Mouse (Mus musculus): ENCODE results near the gene Ubac2. TPM values are rescaled to one million over a fixed set of nuclear protein-coding genes. Genes with fewer than 3 reads are reported as not detected.
"Not testable (repeated sequence)": the region's sequence is repeated elsewhere in the genome, so short reads cannot be mapped to it uniquely, and the experiment has no call there.

The Ubac2 gene
- 10 to 100 TPM; 27.3 to 30.3 TPM for total RNA-seq (2021)

DNA sequence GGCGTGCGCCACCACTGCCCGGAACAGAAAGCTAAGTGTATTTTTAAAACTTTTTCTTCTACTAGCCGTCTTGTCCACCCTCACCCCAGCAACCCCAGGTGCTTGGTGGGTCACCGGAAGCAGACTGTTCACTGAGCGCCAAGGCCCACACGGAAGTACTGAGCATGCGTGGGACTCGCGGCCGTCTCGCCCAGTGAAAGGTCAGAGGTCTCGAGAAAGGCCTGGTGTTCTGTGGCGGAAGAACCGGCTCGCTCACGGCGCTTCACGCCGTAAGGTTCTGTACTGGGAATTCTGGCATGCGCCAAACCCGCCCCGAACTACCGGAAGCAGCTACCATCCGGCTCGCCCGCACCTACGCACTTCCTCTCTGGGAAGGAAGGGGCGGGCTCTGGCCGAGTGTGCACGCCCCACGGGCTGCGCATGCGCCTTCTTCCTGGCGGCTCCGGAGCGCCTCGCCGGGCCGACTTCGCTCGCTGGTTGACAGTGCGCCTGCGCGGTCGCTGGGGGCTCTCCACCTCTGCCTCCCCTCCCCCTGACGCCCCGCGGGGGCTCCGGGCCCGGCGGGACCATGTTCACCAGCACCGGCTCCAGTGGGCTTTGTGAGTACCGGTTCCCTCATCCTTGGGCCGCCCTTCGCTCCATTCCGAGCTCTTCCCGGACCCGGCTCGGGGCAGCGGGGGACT, at the start of gene Ubac2:
Ubac2 (plus strand) TSS at position 445 of the 683 bp plus-strand sequence.
- DNase-seq (ENCODE audit: extremely low spot score in 1 of 2, low spot score in 2 of 2): peak; percentile 97 to 99
- intact Hi-C loops (cut with DNase I): no loop called here

GRCm38 (mm10) chr14:121829816-121830442, 48.5 kb upstream of the Ubac2 start:
- DNase-seq (ENCODE audit: extremely low spot score in 1 of 2, low spot score in 2 of 2): no peak
- intact Hi-C loops (cut with DNase I): no loop called here

DNA sequence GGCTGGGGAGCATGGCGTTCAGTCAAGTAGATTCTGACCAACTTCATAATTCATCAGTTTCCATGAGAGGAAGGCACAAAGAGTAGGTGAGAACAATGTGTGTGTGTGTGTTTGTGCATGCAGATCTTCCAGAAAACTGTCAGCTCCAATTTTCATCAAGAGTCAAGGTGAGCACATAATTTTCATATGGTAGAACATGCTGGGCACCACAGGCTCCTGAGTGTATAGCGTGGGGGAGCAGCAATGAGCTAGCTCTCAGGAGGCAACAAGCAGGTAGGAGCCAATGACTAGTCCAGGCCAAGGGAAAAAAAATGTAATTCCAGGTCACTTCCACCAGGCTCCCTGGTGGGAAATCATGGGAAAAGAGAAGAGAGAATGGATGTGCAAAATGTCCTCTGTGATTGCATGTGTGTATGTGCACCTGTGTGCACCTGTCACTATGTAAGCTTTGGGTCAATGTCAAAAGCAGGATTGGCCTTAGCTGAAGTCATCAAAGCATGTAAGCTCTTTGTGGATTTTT, 45.4 kb upstream of the Ubac2 start:
- no peak for DNase-seq (ENCODE audit: extremely low spot score in 1 of 2, low spot score in 2 of 2)
- intact Hi-C loops (cut with DNase I): no loop called here

- intact Hi-C loops (cut with DNase I): no loop called here
- DNase-seq (ENCODE audit: extremely low spot score in 1 of 2, low spot score in 2 of 2): no peak
These were observed 40.3 kb upstream of the Ubac2 start for GRCm38 (mm10) chr14:121838161-121838560.

- no peak for DNase-seq (ENCODE audit: extremely low spot score in 1 of 2, low spot score in 2 of 2)
These were observed 38.2 kb upstream of the Ubac2 start for GRCm38 (mm10) chr14:121840217-121840616.

DNA sequence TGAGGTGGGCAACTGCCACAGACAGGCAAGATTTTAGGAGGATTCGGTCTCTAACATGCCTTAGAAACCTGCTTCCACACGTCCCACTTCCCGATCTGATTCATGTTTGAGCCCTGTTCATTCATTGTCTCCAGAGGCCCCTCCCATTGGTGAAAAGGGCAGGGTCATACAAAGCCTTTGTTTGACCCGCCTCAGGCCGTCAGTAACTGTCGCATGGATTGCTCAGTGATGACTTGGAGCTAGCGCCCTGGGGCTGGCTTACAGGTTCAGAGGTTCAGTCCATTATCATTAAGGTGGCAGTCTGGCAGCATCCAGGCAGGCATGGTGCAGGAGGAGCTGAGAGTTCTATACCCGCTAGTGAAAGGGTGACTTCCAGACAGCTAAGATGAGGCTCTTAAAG, 33.9 kb upstream of the Ubac2 start:
- intact Hi-C loops (cut with DNase I): no loop called here
- DNase-seq (ENCODE audit: extremely low spot score in 1 of 2, low spot score in 2 of 2): no peak

More at GRCm38 (mm10) chr14:121840217-121840616, 38.2 kb upstream of the Ubac2 start:
- intact Hi-C loops (cut with DNase I): no loop called here

DNA sequence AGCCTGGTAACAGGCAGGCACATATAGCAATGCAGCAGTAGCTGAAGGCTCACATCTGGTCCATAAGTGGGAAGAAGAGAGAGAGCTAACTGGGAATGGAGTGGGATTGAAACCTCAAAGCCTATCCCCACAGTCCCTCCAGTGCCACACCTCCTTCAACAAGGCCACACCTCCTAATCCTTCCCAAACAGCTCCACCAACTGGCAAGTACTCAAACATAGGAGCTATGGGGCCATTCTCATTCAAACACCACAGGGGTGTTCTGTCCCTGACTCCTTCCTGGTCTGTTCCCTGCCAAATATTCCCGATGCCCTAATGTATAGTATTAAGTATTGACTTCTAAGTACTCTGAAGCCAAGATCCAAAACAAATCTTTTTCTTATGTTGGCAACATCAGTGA, 27.2 kb upstream of the Ubac2 start:
- no peak for DNase-seq (ENCODE audit: extremely low spot score in 1 of 2, low spot score in 2 of 2)
- intact Hi-C loops (cut with DNase I): no loop called here

- DNase-seq (ENCODE audit: extremely low spot score in 1 of 2, low spot score in 2 of 2): no peak
- intact Hi-C loops (cut with DNase I): no loop called here
These were observed 25.9 kb upstream of the Ubac2 start for GRCm38 (mm10) chr14:121852531-121852930.

GRCm38 (mm10) chr14:121865162-121865561, 13.3 kb upstream of the Ubac2 start:
- intact Hi-C loops (cut with DNase I): loop anchor here (5.0 kb wide), 1 partner anchor 57 kb away; no protein-coding TSS in a partner anchor
- DNase-seq (ENCODE audit: extremely low spot score in 1 of 2, low spot score in 2 of 2): peak; percentile 38 to 77

GRCm38 (mm10) chr14:121866574-121866973, 11.8 kb upstream of the Ubac2 start:
- intact Hi-C loops (cut with DNase I): loop anchor here (5.0 kb wide), 1 partner anchor 56 kb away; no protein-coding TSS in a partner anchor
- DNase-seq (ENCODE audit: extremely low spot score in 1 of 2, low spot score in 2 of 2): no peak

- DNase-seq (ENCODE audit: extremely low spot score in 1 of 2, low spot score in 2 of 2): peak in 1 of 2 experiments; percentile 20
- intact Hi-C loops (cut with DNase I): loop anchor here (5.0 kb wide), 1 partner anchor 53 kb away; no protein-coding TSS in a partner anchor
These were observed 9.3 kb upstream of the Ubac2 start for GRCm38 (mm10) chr14:121869111-121869510.

DNA sequence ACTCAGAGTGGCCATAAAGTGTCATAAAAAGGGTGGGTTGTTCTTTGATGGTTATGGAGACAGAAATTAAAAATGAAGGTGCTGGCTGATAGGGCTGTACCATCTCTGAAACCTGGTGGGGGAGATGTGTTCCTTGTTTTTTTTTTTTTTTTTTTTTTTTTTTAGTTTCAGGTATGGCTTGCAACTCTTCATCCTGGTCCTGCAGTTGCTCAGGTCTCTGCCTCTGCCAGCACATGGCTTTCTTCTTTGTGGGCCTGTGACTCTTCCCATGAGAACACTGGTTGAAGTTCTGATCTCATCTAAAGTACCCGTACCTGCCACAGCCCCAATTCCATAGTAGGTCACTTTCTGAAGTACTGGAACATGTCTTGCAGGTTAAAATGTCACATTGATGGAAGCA, 5.7 kb upstream of the Ubac2 start:
- intact Hi-C loops (cut with DNase I): no loop called here
- DNase-seq (ENCODE audit: extremely low spot score in 1 of 2, low spot score in 2 of 2): no peak

DNA sequence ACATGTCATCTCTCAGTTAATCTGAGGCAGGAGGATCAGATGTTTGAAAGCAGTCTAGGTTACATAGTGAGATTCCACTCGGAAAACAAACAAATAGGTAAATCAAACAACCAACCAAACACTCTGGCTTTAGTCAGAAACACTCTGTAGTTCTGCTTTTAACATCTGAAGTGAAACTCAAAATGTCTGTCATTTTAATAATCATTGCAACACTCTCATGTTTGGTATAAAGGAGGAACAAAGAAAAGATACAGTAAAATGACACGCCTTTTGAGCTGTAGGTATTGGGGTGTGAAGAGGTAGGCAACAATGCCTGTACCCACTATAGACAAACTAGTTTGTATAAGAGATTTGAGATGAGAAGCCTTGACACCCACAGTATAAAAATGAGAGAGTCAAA, 5.2 kb upstream of the Ubac2 start:
- intact Hi-C loops (cut with DNase I): no loop called here
- no peak for DNase-seq (ENCODE audit: extremely low spot score in 1 of 2, low spot score in 2 of 2)

DNA sequence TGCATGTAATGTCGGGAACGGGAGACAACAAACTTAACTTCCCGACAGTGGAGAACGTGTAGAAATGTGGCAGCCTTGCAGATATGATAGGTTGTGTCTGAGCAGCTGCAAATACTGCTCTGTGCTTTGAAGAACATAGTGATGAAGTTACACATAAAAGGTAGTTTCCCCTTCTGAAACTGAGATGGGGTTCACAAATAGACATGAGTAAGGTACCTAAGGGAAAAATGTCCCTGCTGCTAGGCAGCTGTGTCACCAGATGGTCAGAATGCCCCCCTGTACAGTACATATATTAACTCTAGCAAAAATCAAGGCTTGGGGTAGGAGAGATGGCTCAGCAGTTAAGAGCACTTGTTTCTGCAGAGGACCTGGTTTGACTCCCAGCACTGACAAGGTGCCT, 4.8 kb upstream of the Ubac2 start:
- intact Hi-C loops (cut with DNase I): no loop called here
- no peak for DNase-seq (ENCODE audit: extremely low spot score in 1 of 2, low spot score in 2 of 2)

GRCm38 (mm10) chr14:121876190-121876589, 2.2 kb upstream of the Ubac2 start:
- DNase-seq (ENCODE audit: extremely low spot score in 1 of 2, low spot score in 2 of 2); intact Hi-C loops (cut with DNase I): not testable (repeated sequence)

- intact Hi-C loops (cut with DNase I): no loop called here
These were observed 1.6 kb upstream of the Ubac2 start for GRCm38 (mm10) chr14:121876860-121877259.

GRCm38 (mm10) chr14:121877640-121878039, 780 bp upstream of the Ubac2 start:
- no peak for DNase-seq (ENCODE audit: extremely low spot score in 1 of 2, low spot score in 2 of 2)
- intact Hi-C loops (cut with DNase I): no loop called here

More at GRCm38 (mm10) chr14:121876860-121877259, 1.6 kb upstream of the Ubac2 start:
- DNase-seq (ENCODE audit: extremely low spot score in 1 of 2, low spot score in 2 of 2): no peak

- intact Hi-C loops (cut with DNase I): no loop called here
- DNase-seq (ENCODE audit: extremely low spot score in 1 of 2, low spot score in 2 of 2): no peak
These were observed 413 bp downstream of the Ubac2 start for GRCm38 (mm10) chr14:121878859-121879206.

GRCm38 (mm10) chr14:121879266-121879840, 933 bp downstream of the Ubac2 start:
- peak in 1 of 2 experiments; percentile 23 for DNase-seq (ENCODE audit: extremely low spot score in 1 of 2, low spot score in 2 of 2)
- intact Hi-C loops (cut with DNase I): no loop called here

DNA sequence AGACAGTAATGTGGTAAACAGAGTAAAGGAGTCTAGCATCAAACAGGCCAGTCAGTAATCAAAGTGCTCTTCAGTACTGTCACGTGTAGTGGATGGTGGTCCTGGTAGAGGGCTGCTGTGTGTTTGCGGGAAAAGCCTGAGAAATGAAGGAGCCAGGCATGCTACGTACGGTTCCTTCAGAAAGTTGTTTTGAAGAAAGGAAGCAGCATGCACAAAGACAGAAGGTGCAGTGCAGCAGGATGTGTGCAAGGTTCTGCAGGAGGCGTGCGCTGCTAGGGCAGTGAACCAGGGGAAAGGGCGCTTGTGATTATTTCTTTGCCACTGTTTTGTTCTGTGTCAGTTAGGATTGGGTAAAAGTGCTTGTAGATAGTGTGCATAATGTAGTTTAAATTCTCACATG, 2.8 kb downstream of the Ubac2 start:
- intact Hi-C loops (cut with DNase I): no loop called here
- DNase-seq (ENCODE audit: extremely low spot score in 1 of 2, low spot score in 2 of 2): no peak

Measured in left cerebral cortex, postnatal 10 days (tissue).